Mouse (Mus musculus) midbrain, embryonic 12.5 days (tissue): ENCODE measurements at regions not wholly inside any gene's neighbourhood (a gene's known extent, or its start where the extent isn't known, plus 50 kb on each side); places are given as distances from the start of the nearest gene placed in this dataset.

ENCODE experiments used
- ATAC-seq: fragments of 200-750 bp; cut with Nextera tagmentation; 2 replicates; pipeline ENCODE4 v1.8.0; 2017; ENCODE audit warnings: low read depth, moderate TSS enrichment, moderate library complexity; ENCODE audit not compliant: low FRiP score
- H3K27ac ChIP-seq: fragments of 300-500 bp; sonication (generic); replicated peaks from 2 replicates; pipeline ENCODE4 v1.5.1; 2016; ENCODE audit warnings: mild to moderate bottlenecking
- H3K27me3 ChIP-seq: fragments of 300-500 bp; sonication (generic); 2 replicates; pipeline ENCODE4 v1.6.1; 2016; ENCODE audit warnings: mild to moderate bottlenecking
- H3K36me3 ChIP-seq: fragments of 300-500 bp; sonication (generic); 2 replicates; pipeline ENCODE4 v1.6.1; 2016
- H3K4me1 ChIP-seq: fragments of 300-500 bp; sonication (generic); 2 replicates; pipeline ENCODE4 v1.6.1; 2016
- H3K4me2 ChIP-seq: fragments of 300-500 bp; sonication (generic); replicated peaks from 2 replicates; pipeline ENCODE4 v1.6.1; 2016; ENCODE audit warnings: mild to moderate bottlenecking, moderate library complexity
- H3K4me3 ChIP-seq: fragments of 300-500 bp; sonication (generic); 2 replicates; pipeline ENCODE4 v1.5.1; 2016; ENCODE audit warnings: mild to moderate bottlenecking
- H3K9ac ChIP-seq: fragments of 300-500 bp; sonication (generic); replicated peaks from 2 replicates; pipeline ENCODE4 v1.6.1; 2016; ENCODE audit warnings: mild to moderate bottlenecking, moderate library complexity
- H3K9me3 ChIP-seq: fragments of 300-500 bp; sonication (generic); 2 replicates; pipeline ENCODE4 v1.6.1; 2016; ENCODE audit warnings: mild to moderate bottlenecking
- WGBS: fragments of 180-500 bp; shearing (Covaris S2); methylation state at CpG from one replicate; pipeline ENCODE4 v1.1.7; 2016; 5-methylcytosine and 5-hydroxymethylcytosine counted together

- ATAC-seq = no peak
- Histone ChIP-seq H3K9me3 (no peaks in the 10 kb centered on the region), H3K27me3 (0 out of 2 replicates have a peak, but pooled peaks cover 4% of the 10 kb centered on the region), H3K4me2 (no peak overlapping the region), H3K27ac (no peak overlapping the region), H3K36me3 (no peaks in the 10 kb centered on the region), H3K9ac (no peak overlapping the region), H3K4me3 (no peak overlapping the region), H3K4me1 (no peaks in the 10 kb centered on the region)
- 54% methylated on average over 5 of the region's 5 CpGs for WGBS
Observed at GRCm38 (mm10) chr9:43440959-43441510, 130.4 kb downstream of the Trim29 start.

DNA sequence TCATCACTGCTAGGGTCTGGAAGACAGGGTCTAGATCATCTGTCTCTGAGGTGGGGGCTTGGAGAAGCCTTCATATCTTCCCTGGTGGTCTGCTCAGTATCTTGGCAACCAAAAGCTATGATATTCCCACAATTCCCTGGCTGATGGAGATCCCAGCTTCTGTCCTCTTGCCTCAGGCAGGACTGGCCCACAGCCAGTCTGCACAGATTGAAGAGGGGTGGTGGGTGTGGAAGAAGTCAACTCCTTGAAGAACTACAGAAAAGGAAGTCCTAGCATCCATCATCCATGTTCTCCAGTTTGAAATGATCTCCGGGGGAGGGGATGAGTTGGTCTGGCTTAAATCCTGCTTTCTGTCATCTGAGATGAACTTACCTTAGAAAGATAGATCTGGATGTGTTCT, 134.8 kb downstream of the Trim29 start:
- H3K9me3 ChIP-seq = no peaks in the 10 kb centered on the region
- H3K27me3 ChIP-seq = 0 out of 2 replicates have a peak, but pooled peaks cover 4% of the 10 kb centered on the region
- no peak overlapping the region for H3K27ac ChIP-seq
- H3K4me2 ChIP-seq = no peak overlapping the region
- 91% methylated on average over 1 of the region's 1 CpGs for WGBS
- no peak overlapping the region for H3K9ac ChIP-seq
- H3K4me1 ChIP-seq = no peaks in the 10 kb centered on the region
- ATAC-seq = no peak
- H3K4me3 ChIP-seq = no peak overlapping the region
- H3K36me3 ChIP-seq = no peaks in the 10 kb centered on the region

GRCm38 (mm10) chr9:43447372-43447771, 136.7 kb downstream of the Trim29 start:
- Histone ChIP-seq H3K4me1 (no peaks in the 10 kb centered on the region), H3K9ac (no peak overlapping the region), H3K9me3 (no peaks in the 10 kb centered on the region), H3K4me2 (no peak overlapping the region), H3K27ac (no peak overlapping the region), H3K4me3 (no peak overlapping the region), H3K27me3 (0 out of 2 replicates have a peak, but pooled peaks cover 8% of the 10 kb centered on the region), H3K36me3 (no peaks in the 10 kb centered on the region)
- 77% methylated on average over 7 of the region's 7 CpGs for WGBS
- ATAC-seq = no peak

- Histone ChIP-seq H3K27me3 (peaks cover 22% of the 10 kb centered on the region), H3K27ac (no peak overlapping the region), H3K9ac (no peak overlapping the region), H3K4me1 (peaks cover 2% of the 10 kb centered on the region), H3K9me3 (no peaks in the 10 kb centered on the region), H3K4me2 (no peak overlapping the region), H3K4me3 (no peak overlapping the region), H3K36me3 (no peaks in the 10 kb centered on the region)
- ATAC-seq = no peak
- 82% methylated on average over 5 of the region's 5 CpGs for WGBS
Observed at GRCm38 (mm10) chr9:43448981-43449380, 138.3 kb downstream of the Trim29 start.

GRCm38 (mm10) chr9:43453953-43454582, 143.4 kb downstream of the Trim29 start:
- H3K4me2 ChIP-seq = peak overlapping the region; percentile 21; the same call in 1 of the 2 replicates
- no peak overlapping the region for H3K9ac ChIP-seq
- peaks cover 5% of the 10 kb centered on the region for H3K4me1 ChIP-seq
- peaks cover 42% of the 10 kb centered on the region for H3K27me3 ChIP-seq
- no peaks in the 10 kb centered on the region for H3K9me3 ChIP-seq
- no peaks in the 10 kb centered on the region for H3K36me3 ChIP-seq
- no peak for ATAC-seq
- no peak overlapping the region for H3K4me3 ChIP-seq
- no peak overlapping the region for H3K27ac ChIP-seq
- WGBS = 4% methylated on average over 14 of the region's 14 CpGs

- WGBS = 93% methylated on average over 2 of the region's 2 CpGs
- H3K9ac ChIP-seq = no peak overlapping the region
- H3K4me3 ChIP-seq = no peak overlapping the region
- no peaks in the 10 kb centered on the region for H3K9me3 ChIP-seq
- H3K36me3 ChIP-seq = no peaks in the 10 kb centered on the region
- peaks cover 5% of the 10 kb centered on the region for H3K4me1 ChIP-seq
- ATAC-seq = no peak
- H3K27me3 ChIP-seq = peaks cover 35% of the 10 kb centered on the region
- H3K4me2 ChIP-seq = no peak overlapping the region
- no peak overlapping the region for H3K27ac ChIP-seq
Observed at GRCm38 (mm10) chr9:43457736-43458135, 147.1 kb downstream of the Trim29 start.

DNA sequence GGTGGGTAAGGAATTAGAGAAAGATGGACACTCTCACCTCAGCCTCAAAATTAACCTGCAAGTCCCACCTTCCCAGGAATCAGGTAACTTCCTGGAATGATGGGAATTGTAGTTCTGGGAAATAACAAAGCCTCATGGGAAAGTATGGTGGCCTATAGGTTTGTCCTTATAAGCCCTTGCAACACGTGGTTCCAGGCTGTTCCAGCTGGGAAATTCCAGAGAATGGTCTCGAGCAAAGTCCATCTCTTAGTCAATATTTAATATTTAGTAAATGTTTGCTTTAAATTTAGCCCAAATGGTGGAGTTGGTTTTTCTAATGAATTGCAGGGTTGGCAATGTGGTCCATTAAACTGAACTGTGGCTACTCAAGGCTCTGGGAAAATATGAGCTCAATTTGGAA, 150.5 kb downstream of the Trim29 start:
- Histone ChIP-seq H3K36me3 (no peaks in the 10 kb centered on the region), H3K9ac (no peak overlapping the region), H3K27me3 (0 out of 2 replicates have a peak, but pooled peaks cover 3% of the 10 kb centered on the region), H3K4me3 (no peak overlapping the region), H3K4me1 (peaks cover 3% of the 10 kb centered on the region; the same call in 1 of the 2 replicates), H3K9me3 (no peaks in the 10 kb centered on the region), H3K27ac (no peak overlapping the region), H3K4me2 (no peak overlapping the region)
- 67% methylated on average over 2 of the region's 2 CpGs for WGBS
- no peak for ATAC-seq

- Histone ChIP-seq H3K4me3 (no peak overlapping the region), H3K4me1 (peaks cover 7% of the 10 kb centered on the region; the same call in 1 of the 2 replicates), H3K4me2 (no peak overlapping the region), H3K27me3 (no peaks in the 10 kb centered on the region), H3K9me3 (no peaks in the 10 kb centered on the region), H3K27ac (no peak overlapping the region), H3K36me3 (no peaks in the 10 kb centered on the region), H3K9ac (no peak overlapping the region)
- WGBS = 88% methylated on average over 13 of the region's 13 CpGs
- no peak for ATAC-seq
Observed at GRCm38 (mm10) chr9:43463445-43464090, 152.9 kb downstream of the Trim29 start.

DNA sequence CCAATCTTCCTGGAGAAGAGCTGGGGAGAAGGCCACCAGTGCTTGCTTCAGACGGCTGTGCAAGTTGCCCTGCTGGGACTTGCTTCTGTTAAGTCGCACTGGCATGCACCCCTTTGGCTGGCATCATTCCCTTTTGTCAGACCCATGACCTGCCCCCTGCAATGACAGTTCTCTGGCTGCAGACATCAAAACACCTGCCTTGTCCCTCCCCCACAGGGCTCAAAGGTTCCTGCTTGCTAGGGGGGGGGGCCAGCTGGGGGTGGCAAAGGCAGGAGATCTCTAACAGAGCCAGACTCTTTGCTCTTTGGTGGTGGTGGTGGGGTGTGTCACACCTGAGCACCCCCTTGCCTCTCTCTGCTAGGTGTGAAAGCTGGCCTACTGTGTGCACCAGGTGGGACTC, 154.5 kb downstream of the Trim29 start:
- peaks cover 7% of the 10 kb centered on the region; the same call in 1 of the 2 replicates for H3K4me1 ChIP-seq
- 48% methylated on average over 2 of the region's 2 CpGs for WGBS
- no peaks in the 10 kb centered on the region for H3K27me3 ChIP-seq
- no peak overlapping the region for H3K27ac ChIP-seq
- H3K9ac ChIP-seq = no peak overlapping the region
- no peaks in the 10 kb centered on the region for H3K9me3 ChIP-seq
- H3K4me3 ChIP-seq = no peak overlapping the region
- H3K36me3 ChIP-seq = no peaks in the 10 kb centered on the region
- ATAC-seq = no peak
- no peak overlapping the region for H3K4me2 ChIP-seq

- Histone ChIP-seq H3K9ac (no peak overlapping the region), H3K4me1 (peaks cover 7% of the 10 kb centered on the region; the same call in 1 of the 2 replicates), H3K4me3 (no peak overlapping the region), H3K4me2 (no peak overlapping the region), H3K36me3 (no peaks in the 10 kb centered on the region), H3K27me3 (no peaks in the 10 kb centered on the region), H3K9me3 (no peaks in the 10 kb centered on the region), H3K27ac (no peak overlapping the region)
- WGBS = 78% methylated on average over 8 of the region's 8 CpGs
- ATAC-seq = no peak
Observed at GRCm38 (mm10) chr9:43465731-43466330, 155.2 kb downstream of the Trim29 start.

GRCm38 (mm10) chr9:43466883-43467282, 156.2 kb downstream of the Trim29 start:
- 59% methylated on average over 3 of the region's 3 CpGs for WGBS
- Histone ChIP-seq H3K9me3 (no peaks in the 10 kb centered on the region), H3K27ac (no peak overlapping the region), H3K9ac (no peak overlapping the region), H3K36me3 (no peaks in the 10 kb centered on the region), H3K4me1 (peaks cover 7% of the 10 kb centered on the region; the same call in 1 of the 2 replicates), H3K4me2 (no peak overlapping the region), H3K4me3 (no peak overlapping the region), H3K27me3 (no peaks in the 10 kb centered on the region)
- ATAC-seq = no peak

DNA sequence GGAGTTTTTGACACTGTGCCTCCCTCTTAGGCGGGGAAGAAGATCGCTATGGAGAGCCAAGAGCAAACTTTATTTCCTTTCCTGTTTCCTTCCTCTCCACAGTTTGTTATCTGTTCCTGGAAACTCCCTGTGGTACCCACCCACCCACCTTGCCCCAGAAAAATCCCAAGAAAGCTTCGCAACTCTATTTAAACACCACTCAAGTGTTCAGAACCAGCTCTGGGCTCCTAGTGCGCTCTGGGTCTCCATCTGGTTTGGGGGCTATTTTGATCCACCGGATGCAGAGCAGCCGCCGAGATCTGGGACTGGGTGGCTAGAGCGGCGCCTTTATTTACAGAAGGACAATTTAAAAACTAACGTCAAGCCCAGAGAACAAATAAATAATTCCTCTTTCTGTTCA, 158.6 kb downstream of the Trim29 start:
- H3K4me2 ChIP-seq = no peak overlapping the region
- H3K4me3 ChIP-seq = no peak overlapping the region
- no peak overlapping the region for H3K27ac ChIP-seq
- no peaks in the 10 kb centered on the region for H3K36me3 ChIP-seq
- H3K9me3 ChIP-seq = no peaks in the 10 kb centered on the region
- no peaks in the 10 kb centered on the region for H3K27me3 ChIP-seq
- no peak for ATAC-seq
- no peak overlapping the region for H3K9ac ChIP-seq
- 87% methylated on average over 10 of the region's 10 CpGs for WGBS
- peaks cover 4% of the 10 kb centered on the region; the same call in 1 of the 2 replicates for H3K4me1 ChIP-seq
